Mouse (Mus musculus) erythroblast, embryonic 14.5 days (primary cell): ENCODE results near the gene Plekha6.

Experiments used
- GATA1 ChIP-seq: IDR thresholded peaks from 2 replicates; pipeline ENCODE4 v1.6.1; 2012; ENCODE audit warnings: low read length, inconsistent platforms, mixed read lengths
- TAL1 ChIP-seq: IDR thresholded peaks from 3 replicates; pipeline ENCODE4 v1.6.1; 2012; ENCODE audit warnings: low read length, inconsistent platforms, mixed read lengths

GRCm38 (mm10) chr1:133214672-133215359 lies 50.8 kb downstream of the Plekha6 start:
- TF ChIP-seq TAL1 = no peak
- no peak for TF ChIP-seq GATA1
